Mouse (Mus musculus) thymus, adult 18-20 months (tissue): Measurements from ENCODE around the gene Eif4a1.
"Not testable (repeated sequence)": the region's sequence is repeated elsewhere in the genome, so short reads cannot be mapped to it uniquely, and the experiment has no call there.

ENCODE experiments used
- DNase-seq, 2 experiments: peaks; one replicate each; pipeline ENCODE4 v3.0.0; 2022; ENCODE audit warnings: mixed read lengths in 2 of 2

Eif4a1 gene

GRCm38 (mm10) chr11:69632284-69633089, 39.7 kb downstream of the Eif4a1 start, which contains the start of gene Fxr2:
Fxr2 (plus strand) TSS chr11:69632990.
- peak; percentile 100 for DNase-seq

DNA sequence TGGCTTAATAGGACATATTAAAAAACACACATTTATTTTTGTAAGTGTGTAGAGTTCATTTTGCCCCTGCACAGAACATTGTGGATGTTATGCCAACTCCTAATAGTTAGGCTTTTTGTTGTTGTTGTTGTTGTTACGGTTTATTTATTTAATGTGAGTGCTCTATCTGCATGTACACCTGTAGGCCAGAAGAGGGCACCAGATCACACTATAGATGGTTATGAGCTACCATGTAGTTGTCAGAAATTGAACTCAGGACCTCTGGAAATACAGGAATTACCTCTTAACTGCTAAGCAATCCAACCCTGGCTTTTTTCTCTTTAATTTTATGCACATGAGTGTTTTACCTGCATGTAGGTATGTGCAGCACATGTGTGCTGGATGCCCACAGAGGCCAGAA, 42.4 kb downstream of the Eif4a1 start:
- no peak for DNase-seq

GRCm38 (mm10) chr11:69628286-69628685, 43.9 kb downstream of the Eif4a1 start:
- DNase-seq = peak in 1 of 2 experiments; percentile 36

DNA sequence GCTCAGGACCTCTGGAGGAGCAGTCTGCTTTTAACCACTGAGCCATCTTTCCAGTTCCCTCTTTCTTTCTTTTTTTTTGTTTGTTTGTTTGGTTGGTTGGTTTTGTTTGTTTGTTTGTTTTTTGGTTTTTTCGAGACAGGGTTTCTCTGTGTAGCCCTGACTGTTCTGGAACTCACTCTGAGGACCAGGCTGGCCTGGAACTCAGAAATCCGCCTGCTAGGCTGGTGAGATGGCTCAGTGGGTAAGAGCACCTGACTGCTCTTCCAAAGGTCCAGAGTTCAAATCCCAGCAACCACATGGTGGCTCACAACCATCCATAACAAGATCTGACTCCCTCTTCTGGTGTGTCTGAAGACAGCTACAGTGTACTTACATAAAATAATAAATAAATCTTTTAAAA, 47.9 kb downstream of the Eif4a1 start:
- not testable (repeated sequence) for DNase-seq

GRCm38 (mm10) chr11:69623006-69623405, 49.2 kb downstream of the Eif4a1 start:
- no peak for DNase-seq

GRCm38 (mm10) chr11:69622406-69622805, 49.8 kb downstream of the Eif4a1 start:
- no peak for DNase-seq

DNA sequence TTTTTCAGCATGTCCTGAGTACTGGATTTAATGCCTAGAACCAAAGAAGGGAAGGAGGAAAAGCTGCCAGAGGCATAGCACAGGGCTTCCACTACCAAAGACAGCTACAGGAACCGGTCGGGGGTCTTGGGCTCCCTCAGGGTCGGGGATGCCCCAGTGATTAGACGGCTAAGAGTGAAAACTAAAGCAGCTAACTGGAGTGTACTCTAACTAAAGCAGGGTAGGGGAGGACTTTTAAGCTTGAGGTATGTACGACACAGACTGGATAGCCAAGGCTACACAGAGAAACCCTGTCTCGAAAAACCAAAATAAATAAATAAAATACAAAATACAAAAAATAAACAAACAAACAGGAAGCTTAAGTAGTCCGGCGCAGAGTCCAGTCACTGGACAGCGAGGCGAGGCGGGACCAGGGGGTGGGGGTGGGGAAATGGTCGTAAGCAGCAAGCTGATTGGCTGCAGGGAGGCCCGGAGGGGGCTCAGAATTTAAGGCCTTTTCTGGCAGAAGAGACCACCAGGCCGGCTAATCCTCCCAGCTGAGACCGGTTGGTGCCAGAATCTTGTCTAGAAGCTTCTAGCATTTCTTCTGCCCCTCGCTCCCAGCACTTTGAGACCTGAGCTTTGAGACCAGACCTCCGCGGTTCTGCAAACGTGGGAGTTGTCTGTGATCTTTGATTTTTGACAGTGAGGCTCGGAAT, 50.5 kb downstream of the Eif4a1 start, which contains the start of gene Sat2:
Sat2 (plus strand) TSS at position 454 of the 698 bp plus-strand sequence.
- no peak for DNase-seq

DNA sequence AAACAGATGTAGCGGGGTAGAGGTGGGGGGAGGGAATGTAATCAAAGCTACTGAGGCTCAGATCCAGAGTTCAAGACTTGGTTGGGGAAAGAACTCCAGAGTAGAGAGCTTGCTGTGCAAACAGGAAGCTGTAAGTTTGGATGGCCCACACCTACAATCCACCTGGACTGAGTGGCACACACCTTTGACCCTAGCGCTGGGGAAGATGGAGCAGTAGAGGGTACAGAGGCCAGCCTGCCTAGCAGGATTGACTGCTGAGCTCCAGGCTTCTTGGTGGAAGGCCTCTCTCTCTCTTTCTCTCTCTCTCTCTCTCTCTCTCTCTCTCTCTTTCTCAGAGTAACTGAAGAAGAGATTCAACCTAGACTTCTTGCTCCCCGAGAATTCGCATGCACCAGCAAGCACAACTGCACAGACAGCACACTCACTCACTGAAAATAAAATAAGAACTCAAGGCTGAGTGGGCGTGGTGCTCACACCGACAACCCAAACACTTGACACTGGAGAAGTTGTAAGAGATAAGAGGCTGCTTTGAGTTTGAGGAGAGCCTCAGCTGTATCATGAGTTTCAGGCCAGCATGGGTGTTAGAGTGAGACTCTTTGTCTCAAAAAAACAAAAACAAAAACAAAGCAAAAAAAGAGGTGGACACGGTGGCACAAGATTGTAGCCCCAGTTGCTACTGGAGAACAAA, 51.7 kb downstream of the Eif4a1 start:
- no peak for DNase-seq

DNA sequence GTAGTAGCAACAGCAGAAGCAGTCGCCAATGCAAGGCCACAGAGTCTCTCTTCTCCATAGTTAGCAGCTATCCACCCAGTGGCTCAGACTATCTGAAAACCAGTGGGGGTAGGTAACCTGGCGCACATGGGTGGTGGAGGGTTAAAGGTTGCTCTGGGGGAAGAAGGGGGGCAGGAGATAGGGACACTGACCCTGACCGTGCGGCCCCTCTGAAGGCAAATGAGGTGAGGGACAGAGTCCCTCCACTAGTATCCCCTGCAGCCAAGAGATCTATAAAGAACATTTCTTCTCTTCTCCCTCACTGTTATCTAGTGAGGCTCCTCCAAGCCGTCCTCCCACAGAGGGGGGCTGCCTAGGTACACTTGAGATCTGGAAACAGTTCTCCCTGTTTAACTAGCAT, 54.4 kb downstream of the Eif4a1 start, which contains the start of gene Shbg:
Shbg (minus strand) TSS at position 101 of the 400 bp plus-strand sequence.
- DNase-seq = no peak
